Mouse (Mus musculus) brain, embryonic 18.5 days (tissue): ENCODE data around the gene Tmem126a.

ENCODE experiments used
- DNase-seq: peaks from one replicate; pipeline ENCODE4 v3.0.0-alpha.2; 2012; ENCODE audit warnings: low read depth, low spot score

The Tmem126a gene

GRCm38 (mm10) chr7:90456845-90457468 is at the start of gene Tmem126a:
Gene Tmem126a, minus strand, starts transcription at chr7:90457229.
- peak; percentile 80 for DNase-seq

- DNase-seq: no peak
Observed at GRCm38 (mm10) chr7:90482607-90483006, 25.6 kb upstream of the Tmem126a start.

- no peak for DNase-seq
Observed at GRCm38 (mm10) chr7:90476313-90477245, 19.6 kb upstream of the Tmem126a start, which contains the start of gene Dlg2. Gene Dlg2, plus strand, starts transcription at chr7:90476672.

- peak; percentile 91 for DNase-seq
Observed at GRCm38 (mm10) chr7:90475793-90476312, 18.8 kb upstream of the Tmem126a start, which contains the start of gene Tmem126b. Gene Tmem126b, minus strand, starts transcription at chr7:90476001.

GRCm38 (mm10) chr7:90473511-90473910 is 16.5 kb upstream of the Tmem126a start:
- DNase-seq: no peak

GRCm38 (mm10) chr7:90461441-90461840 is 4.4 kb upstream of the Tmem126a start:
- DNase-seq: no peak

- DNase-seq: no peak
Observed at GRCm38 (mm10) chr7:90460930-90461329, 3.9 kb upstream of the Tmem126a start.

GRCm38 (mm10) chr7:90460330-90460729 is 3.3 kb upstream of the Tmem126a start:
- DNase-seq: no peak

GRCm38 (mm10) chr7:90457517-90457916 is 488 bp upstream of the Tmem126a start:
- DNase-seq: no peak

GRCm38 (mm10) chr7:90456149-90456844 is 732 bp downstream of the Tmem126a start:
- DNase-seq: no peak

- no peak for DNase-seq
Observed at GRCm38 (mm10) chr7:90444206-90444605, 12.8 kb downstream of the Tmem126a start.

- peak; percentile 36 for DNase-seq
Observed at GRCm38 (mm10) chr7:90443101-90444091, 13.6 kb downstream of the Tmem126a start.

GRCm38 (mm10) chr7:90442518-90443080 is 14.4 kb downstream of the Tmem126a start, which contains the start of gene Crebzf:
Gene Crebzf, plus strand, starts transcription at chr7:90442729.
- DNase-seq: peak; percentile 97

- peak; percentile 28 for DNase-seq
Observed at GRCm38 (mm10) chr7:90442070-90442469, 15.0 kb downstream of the Tmem126a start.

GRCm38 (mm10) chr7:90440044-90440443 is 17.0 kb downstream of the Tmem126a start:
- no peak for DNase-seq

- DNase-seq: no peak
Observed at GRCm38 (mm10) chr7:90432221-90432620, 24.8 kb downstream of the Tmem126a start.

GRCm38 (mm10) chr7:90427006-90427405 is 30.0 kb downstream of the Tmem126a start:
- no peak for DNase-seq

GRCm38 (mm10) chr7:90426020-90427001 is 30.7 kb downstream of the Tmem126a start, which contains the start of gene Ccdc89:
Gene Ccdc89, plus strand, starts transcription at chr7:90426577.
- peak; percentile 91 for DNase-seq

- no peak for DNase-seq
Observed at GRCm38 (mm10) chr7:90409934-90410333, 47.1 kb downstream of the Tmem126a start.
